ENCODE assay signal across 8 mouse cellular contexts in the genomic region with DNA sequence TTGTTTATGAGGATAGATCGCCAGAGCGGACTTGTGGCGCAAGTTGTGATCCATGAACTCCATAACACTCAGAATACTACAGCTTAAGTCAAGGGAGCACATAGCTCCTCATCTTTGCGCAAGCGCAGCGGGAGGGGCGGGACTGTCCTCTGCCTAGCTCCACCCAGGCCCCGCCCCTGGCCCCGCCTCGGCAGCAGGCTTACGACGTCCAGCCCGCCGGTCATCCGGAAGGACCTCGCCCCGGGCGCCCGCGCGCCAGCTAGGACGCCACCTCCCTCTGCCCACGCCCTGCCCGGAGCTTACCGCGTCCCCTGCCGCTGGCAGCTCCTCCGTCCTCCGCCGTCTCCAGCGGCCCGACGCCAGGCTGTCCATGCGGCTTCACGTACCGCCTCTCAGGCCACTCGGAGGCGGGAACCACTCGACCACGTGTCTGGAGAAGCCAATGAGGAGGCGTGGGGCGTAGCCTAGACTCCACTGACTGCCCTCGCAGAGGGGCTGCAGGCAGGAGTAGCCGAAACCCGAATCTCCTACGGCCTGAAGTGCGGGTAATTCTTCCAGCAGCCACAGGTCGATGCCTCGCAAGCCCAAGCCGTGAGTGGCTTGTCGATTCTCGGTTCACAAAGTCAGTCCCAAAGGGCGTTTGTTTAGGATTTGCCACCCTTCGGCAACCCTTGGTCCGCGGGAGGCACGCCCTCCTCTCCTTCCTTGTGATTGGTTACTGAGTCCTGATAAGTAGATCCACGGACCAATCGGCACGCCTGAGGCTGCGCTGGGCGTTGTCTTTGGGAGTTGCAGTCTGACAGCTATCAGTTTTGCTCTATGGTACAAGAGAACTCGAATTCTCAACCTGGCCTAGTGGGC. TPM values are rescaled to one million over a fixed set of nuclear protein-coding genes. Genes with fewer than 3 reads are reported as not detected.
A peak's percentile ranks its signal among the peaks of the same experiment; 100 is the strongest.
DNase-seq lines count a peak whose midpoint lies in the region; ATAC-seq lines count a peak whose summit lies in the region.

A gene (minus strand): TSS at position 426 of the 861 bp plus-strand sequence.

- H3K9ac ChIP-seq in hindbrain, embryonic 14.5 days = peak within 1 kb of the TSS; percentile 73

- under 1% methylated on average over 60 of the region's 63 CpGs for WGBS in hindbrain, embryonic 14.5 days

- H3K4me1 ChIP-seq in hindbrain, embryonic 14.5 days (replicated peaks; ENCODE audit: control insufficient read depth, insufficient read depth, low read length) = no peaks in the 10 kb centered on the region

- ATAC-seq in hindbrain, embryonic 14.5 days (ENCODE audit: low FRiP score) = peak; percentile 100

- H3K27ac ChIP-seq in hindbrain, embryonic 14.5 days = peak within 1 kb of the TSS; percentile 90

- H3K36me3 ChIP-seq in hindbrain, embryonic 14.5 days (replicated peaks; ENCODE audit: control insufficient read depth, insufficient read depth) = no peaks in the 10 kb centered on the region

- DNase-seq in R1 (ENCODE audit: low read depth, low spot score) = peak; percentile 98
- peak; percentile 98 to 99 for DNase-seq in cerebellum, postnatal 25 days
- DNase-seq in frontal cortex, postnatal 25 days (ENCODE audit: low spot score in 2 of 2) = peak; percentile 89 to 92
- peak; percentile 94 for DNase-seq in hindbrain, embryonic 14.5 days (ENCODE audit: low spot score)
- peak; percentile 96 for DNase-seq in layer of hippocampus, postnatal 36 days
- DNase-seq in lung, postnatal 36 days = peak; percentile 98
- DNase-seq in retina, postnatal 1 day = peak; percentile 98
- peak; percentile 94 to 98 for DNase-seq in urinary bladder, adult 18-20 months (ENCODE audit: low spot score in 2 of 2)

- no peaks in the 10 kb centered on the region for H3K27me3 ChIP-seq in hindbrain, embryonic 14.5 days (ENCODE audit: control insufficient read depth, insufficient read depth, low read length)

- peak within 1 kb of the TSS; percentile 78 for H3K4me3 ChIP-seq in hindbrain, embryonic 14.5 days (replicated peaks; ENCODE audit: low read length)

- no peaks in the 10 kb centered on the region for H3K9me3 ChIP-seq in hindbrain, embryonic 14.5 days (ENCODE audit: control insufficient read depth, low read length)

- peak within 1 kb of the TSS; percentile 56 for H3K4me2 ChIP-seq in hindbrain, embryonic 14.5 days (replicated peaks)

RNA-seq across cellular contexts. Expression of the gene that starts here (rescaled TPM):
- 14.1 and 16.6 TPM in 2 replicates for polyA plus RNA-seq in hindbrain, embryonic 14.5 days (2014; fragmentation: Nextera tagmentation; extraction: Ambion mirVana)
- 1 to 10 TPM; 3.8 TPM for total RNA-seq in layer of hippocampus, postnatal 36 days (2021)

Comparison
In these comparisons a context has a peak if more than half of its experiments do, and no peak if none do; other contexts are left out.
1. Peak in every context shown above with its lines: DNase-seq, ATAC-seq, H3K4me3 ChIP-seq and H3K27ac ChIP-seq.